Mouse (Mus musculus) embryonic facial prominence, embryonic 11.5 days (tissue): ENCODE data around the gene Arap1. TPM values are rescaled to one million over a fixed set of nuclear protein-coding genes. Genes with fewer than 3 reads are reported as not detected.

Source experiments
- ATAC-seq: fragments of 200-750 bp; cut with Nextera tagmentation; replicated peaks from 2 replicates; pipeline ENCODE4 v1.8.0; 2017; ENCODE audit warnings: low read depth; ENCODE audit not compliant: insufficient number of reproducible peaks, low FRiP score, low TSS enrichment
- DNase-seq: peaks from one replicate; pipeline ENCODE4 v3.0.0-alpha.2; 2015; ENCODE audit warnings: low spot score
- H3K27ac ChIP-seq: fragments of 300-500 bp; sonication (generic); replicated peaks from 2 replicates; pipeline ENCODE4 v1.5.1; 2014; ENCODE audit warnings: mild to moderate bottlenecking, low read depth, low read length, control low read depth
- H3K27me3 ChIP-seq: fragments of 300-500 bp; sonication (generic); 2 replicates; pipeline ENCODE4 v1.6.1; 2014; ENCODE audit warnings: mild to moderate bottlenecking, low read length, moderate library complexity, mixed read lengths; ENCODE audit not compliant: control insufficient read depth, insufficient read depth
- H3K36me3 ChIP-seq: fragments of 300-500 bp; sonication (generic); replicated peaks from 2 replicates; pipeline ENCODE4 v1.6.1; 2014; ENCODE audit warnings: low read depth, mild to moderate bottlenecking, low read length, moderate library complexity, mixed read lengths; ENCODE audit not compliant: control insufficient read depth, insufficient read depth
- H3K4me1 ChIP-seq: fragments of 300-500 bp; sonication (generic); 2 replicates; pipeline ENCODE4 v1.6.1; 2014; ENCODE audit warnings: low read length, mixed read lengths; ENCODE audit not compliant: control insufficient read depth, insufficient read depth
- H3K4me2 ChIP-seq: fragments of 300-500 bp; sonication (generic); 2 replicates; pipeline ENCODE4 v1.6.1; 2014; ENCODE audit warnings: low read depth, mild to moderate bottlenecking, control low read depth, low read length, moderate library complexity
- H3K4me3 ChIP-seq: fragments of 300-500 bp; sonication (generic); 2 replicates; pipeline ENCODE4 v1.5.1; 2014; ENCODE audit warnings: low read depth, low read length, control low read depth
- H3K9ac ChIP-seq: fragments of 300-500 bp; sonication (generic); replicated peaks from 2 replicates; pipeline ENCODE4 v1.6.1; 2014; ENCODE audit warnings: mild to moderate bottlenecking, control low read depth, low read length
- H3K9me3 ChIP-seq: fragments of 300-500 bp; sonication (generic); replicated peaks from 2 replicates; pipeline ENCODE4 v1.6.1; 2016; ENCODE audit warnings: mild to moderate bottlenecking, low read length, inconsistent platforms, mixed read lengths; ENCODE audit not compliant: control insufficient read depth
- WGBS: fragments of 180-500 bp; shearing (Covaris S2); extraction: QIAGEN DNeasy Blood & Tissue Kit; methylation state at CpG from one replicate; pipeline ENCODE4 v1.1.7; 2014; 5-methylcytosine and 5-hydroxymethylcytosine counted together
- polyA plus RNA-seq: library from polyadenylated mRNA; unstranded; fragments of >200 nt; fragmentation: Nextera tagmentation; extraction: Ambion mirVana; gene quantifications from 2 replicates; pipeline ENCODE4 v1.2.1, GENCODE M21; 2014

The Arap1 gene
- polyA plus RNA-seq, 1 experiment from 2014 or later = 13.5 TPM

- H3K27ac ChIP-seq = peak overlapping the region; percentile 65
- peak overlapping the region; percentile 37 for H3K4me2 ChIP-seq
- DNase-seq (peak; percentile 99), ATAC-seq (peak; percentile 95)
- H3K9ac ChIP-seq = peak overlapping the region; percentile 58
- H3K4me1 ChIP-seq = no peaks in the 10 kb centered on the region
- WGBS = under 1% methylated on average over 43 of the region's 43 CpGs
- H3K27me3 ChIP-seq = no peaks in the 10 kb centered on the region
- H3K36me3 ChIP-seq = no peaks in the 10 kb centered on the region
- no peaks in the 10 kb centered on the region for H3K9me3 ChIP-seq
- peak overlapping the region; percentile 44 for H3K4me3 ChIP-seq
Measured at GRCm38 (mm10) chr7:101310327-101311028, 37.4 kb upstream of the Arap1 start.

GRCm38 (mm10) chr7:101311061-101311460 is 36.8 kb upstream of the Arap1 start:
- Histone ChIP-seq H3K4me3 (no peak overlapping the region), H3K36me3 (no peaks in the 10 kb centered on the region), H3K27me3 (no peaks in the 10 kb centered on the region), H3K9ac (0 out of 2 replicates have a peak overlapping the region, but pooled peaks have one; percentile 32), H3K4me1 (no peaks in the 10 kb centered on the region), H3K27ac (no peak overlapping the region), H3K9me3 (no peaks in the 10 kb centered on the region), H3K4me2 (peak overlapping the region; percentile 22; the same call in 1 of the 2 replicates)
- ATAC-seq = no peak
- no peak for DNase-seq
- 41% methylated on average over 2 of the region's 2 CpGs for WGBS

- Histone ChIP-seq H3K9me3 (no peaks in the 10 kb centered on the region), H3K4me3 (no peak overlapping the region), H3K4me1 (no peaks in the 10 kb centered on the region), H3K36me3 (no peaks in the 10 kb centered on the region), H3K27me3 (no peaks in the 10 kb centered on the region), H3K9ac (no peak overlapping the region), H3K4me2 (no peak overlapping the region), H3K27ac (no peak overlapping the region)
- ATAC-seq (no peak), DNase-seq (no peak)
- WGBS = 68% methylated on average over 3 of the region's 3 CpGs
Measured at GRCm38 (mm10) chr7:101313033-101313432, 34.8 kb upstream of the Arap1 start.

- no peaks in the 10 kb centered on the region for H3K36me3 ChIP-seq
- no peaks in the 10 kb centered on the region for H3K27me3 ChIP-seq
- H3K4me2 ChIP-seq = no peak overlapping the region
- H3K9me3 ChIP-seq = no peaks in the 10 kb centered on the region
- no peak overlapping the region for H3K27ac ChIP-seq
- ATAC-seq (no peak), DNase-seq (no peak)
- H3K9ac ChIP-seq = no peak overlapping the region
- 71% methylated on average over 5 of the region's 5 CpGs for WGBS
- H3K4me1 ChIP-seq = no peaks in the 10 kb centered on the region
- no peak overlapping the region for H3K4me3 ChIP-seq
Measured at GRCm38 (mm10) chr7:101314396-101314795, 33.5 kb upstream of the Arap1 start.

GRCm38 (mm10) chr7:101315699-101316098 is 32.2 kb upstream of the Arap1 start:
- H3K4me1 ChIP-seq = no peaks in the 10 kb centered on the region
- ATAC-seq = no peak
- H3K4me2 ChIP-seq = no peak overlapping the region
- no peak for DNase-seq
- no peak overlapping the region for H3K27ac ChIP-seq
- H3K27me3 ChIP-seq = peaks cover 2% of the 10 kb centered on the region; the same call in 1 of the 2 replicates
- no peak overlapping the region for H3K9ac ChIP-seq
- no peaks in the 10 kb centered on the region for H3K36me3 ChIP-seq
- H3K4me3 ChIP-seq = no peak overlapping the region
- H3K9me3 ChIP-seq = no peaks in the 10 kb centered on the region

GRCm38 (mm10) chr7:101316591-101317001 is 31.3 kb upstream of the Arap1 start:
- H3K4me2 ChIP-seq = no peak overlapping the region
- H3K9ac ChIP-seq = no peak overlapping the region
- WGBS = 56% methylated on average over 6 of the region's 6 CpGs
- H3K27me3 ChIP-seq = peaks cover 2% of the 10 kb centered on the region
- H3K27ac ChIP-seq = no peak overlapping the region
- ATAC-seq (no peak), DNase-seq (no peak)
- H3K9me3 ChIP-seq = no peaks in the 10 kb centered on the region
- no peaks in the 10 kb centered on the region for H3K4me1 ChIP-seq
- H3K36me3 ChIP-seq = no peaks in the 10 kb centered on the region
- no peak overlapping the region for H3K4me3 ChIP-seq

- ATAC-seq (no peak), DNase-seq (no peak)
- Histone ChIP-seq H3K4me3 (no peak within 1 kb of the TSS), H3K36me3 (no peaks in the 10 kb centered on the region), H3K9ac (no peak within 1 kb of the TSS), H3K4me1 (no peaks in the 10 kb centered on the region; the same call in 1 of the 2 replicates), H3K9me3 (no peaks in the 10 kb centered on the region), H3K27ac (no peak within 1 kb of the TSS), H3K27me3 (peaks cover 6% of the 10 kb centered on the region), H3K4me2 (no peak within 1 kb of the TSS)
- 90% methylated on average over 3 of the region's 3 CpGs for WGBS
Measured at GRCm38 (mm10) chr7:101317014-101317413, 30.9 kb upstream of the Arap1 start, which contains the start of gene Stard10. Gene Stard10, plus strand, starts transcription at chr7:101317086.

GRCm38 (mm10) chr7:101318848-101319247 is 29.0 kb upstream of the Arap1 start:
- DNase-seq = no peak
- no peak overlapping the region for H3K4me3 ChIP-seq
- no peak for ATAC-seq

More at GRCm38 (mm10) chr7:101318848-101319247, 29.0 kb upstream of the Arap1 start:
- Histone ChIP-seq H3K27ac (no peak overlapping the region), H3K4me1 (no peaks in the 10 kb centered on the region; the same call in 1 of the 2 replicates), H3K9me3 (no peaks in the 10 kb centered on the region), H3K9ac (no peak overlapping the region), H3K36me3 (no peaks in the 10 kb centered on the region), H3K27me3 (peaks cover 6% of the 10 kb centered on the region), H3K4me2 (no peak overlapping the region)
- 71% methylated on average over 4 of the region's 4 CpGs for WGBS
